Mouse (Mus musculus) small intestine, adult 2 months (tissue): ENCODE results near the gene C530008M17Rik.

Experiments
- CTCF ChIP-seq: fragments of 200-500 bp; IDR thresholded peaks from 2 replicates; pipeline ENCODE4 v1.5.1; 2012; ENCODE audit warnings: low read depth, mild to moderate bottlenecking, control low read depth, inconsistent platforms, low read length, moderate library complexity, mixed read lengths; ENCODE audit not compliant: insufficient replicate concordance, insufficient read length; ENCODE audit errors: extremely low read depth
- POLR2A ChIP-seq: fragments of 200-500 bp; IDR thresholded peaks from 2 replicates; pipeline ENCODE4 v1.6.1; 2012; ENCODE audit warnings: low read depth, mild to moderate bottlenecking, control low read depth, inconsistent platforms, low read length, moderate library complexity

DNA sequence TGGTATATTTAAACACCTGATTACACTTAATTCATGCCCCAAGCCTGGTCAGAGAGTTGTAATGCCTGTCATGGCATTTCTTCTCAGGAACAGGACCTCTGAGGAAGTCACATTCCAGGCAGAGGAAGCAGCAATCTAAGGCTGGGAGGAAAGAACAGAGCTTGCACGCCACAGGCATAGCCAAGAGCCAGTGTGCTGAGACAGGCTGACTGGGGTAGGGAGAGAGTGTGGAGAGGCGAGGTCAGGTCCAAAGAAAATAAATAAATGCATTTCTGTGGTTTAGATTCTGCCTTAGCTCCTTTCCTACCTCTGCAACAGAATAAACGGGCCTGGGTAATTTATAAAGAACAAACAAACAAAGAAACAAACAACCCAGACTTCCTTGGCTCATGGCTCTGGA is 104.0 kb downstream of the C530008M17Rik start:
- no peak for TF ChIP-seq POLR2A
- TF ChIP-seq CTCF, result no peak
